Mouse (Mus musculus): ENCODE measurements at regions not wholly inside any gene's neighbourhood (a gene's known extent, or its start where the extent isn't known, plus 50 kb on each side); places are given as distances from the start of the nearest gene placed in this dataset.

GRCm38 (mm10) chr2:166434554-166434953 lies 279.1 kb downstream of the Prex1 start:
- no peak for DNase-seq (ENCODE audit: low spot score)

- peak; percentile 54 for DNase-seq (ENCODE audit: low spot score)
These were observed 278.3 kb upstream of the Sulf2 start for GRCm38 (mm10) chr2:166433655-166434333.

- DNase-seq (ENCODE audit: low spot score): no peak
These were observed 277.6 kb upstream of the Sulf2 start for GRCm38 (mm10) chr2:166432948-166433654.

GRCm38 (mm10) chr2:166432531-166432930 lies 277.1 kb upstream of the Sulf2 start:
- DNase-seq (ENCODE audit: low spot score): no peak

GRCm38 (mm10) chr2:166429918-166430317 lies 274.5 kb upstream of the Sulf2 start:
- DNase-seq (ENCODE audit: low spot score): no peak

- DNase-seq (ENCODE audit: low spot score): no peak
These were observed 274.0 kb upstream of the Sulf2 start for GRCm38 (mm10) chr2:166429494-166429893.

GRCm38 (mm10) chr2:166427390-166427789 lies 271.9 kb upstream of the Sulf2 start:
- DNase-seq (ENCODE audit: low spot score): no peak

- DNase-seq (ENCODE audit: low spot score): peak; percentile 75
These were observed 271.5 kb upstream of the Sulf2 start for GRCm38 (mm10) chr2:166426960-166427359.

GRCm38 (mm10) chr2:166426457-166426856 lies 271.0 kb upstream of the Sulf2 start:
- DNase-seq (ENCODE audit: low spot score): no peak

GRCm38 (mm10) chr2:166425141-166425540 lies 269.7 kb upstream of the Sulf2 start:
- DNase-seq (ENCODE audit: low spot score): no peak

GRCm38 (mm10) chr2:166423132-166423660 lies 267.7 kb upstream of the Sulf2 start:
- DNase-seq (ENCODE audit: low spot score): no peak

GRCm38 (mm10) chr2:166420275-166420674 lies 264.8 kb upstream of the Sulf2 start:
- DNase-seq (ENCODE audit: low spot score): no peak

GRCm38 (mm10) chr2:166419271-166419670 lies 263.8 kb upstream of the Sulf2 start:
- DNase-seq (ENCODE audit: low spot score): no peak

- no peak for DNase-seq (ENCODE audit: low spot score)
These were observed 262.8 kb upstream of the Sulf2 start for GRCm38 (mm10) chr2:166418279-166418678.

GRCm38 (mm10) chr2:166417628-166418027 lies 262.2 kb upstream of the Sulf2 start:
- DNase-seq (ENCODE audit: low spot score): no peak

GRCm38 (mm10) chr2:166415481-166415965 lies 260.1 kb upstream of the Sulf2 start:
- DNase-seq (ENCODE audit: low spot score): no peak

GRCm38 (mm10) chr2:166414856-166415255 lies 259.4 kb upstream of the Sulf2 start:
- DNase-seq (ENCODE audit: low spot score): no peak

GRCm38 (mm10) chr2:166412031-166412858 lies 256.8 kb upstream of the Sulf2 start:
- DNase-seq (ENCODE audit: low spot score): no peak

GRCm38 (mm10) chr2:166409391-166409790 lies 253.9 kb upstream of the Sulf2 start:
- DNase-seq (ENCODE audit: low spot score): no peak

GRCm38 (mm10) chr2:166408806-166409205 lies 253.3 kb upstream of the Sulf2 start:
- DNase-seq (ENCODE audit: low spot score): no peak

GRCm38 (mm10) chr2:166408009-166408408 lies 252.5 kb upstream of the Sulf2 start:
- DNase-seq (ENCODE audit: low spot score): no peak

GRCm38 (mm10) chr2:166406826-166407225 lies 251.4 kb upstream of the Sulf2 start:
- DNase-seq (ENCODE audit: low spot score): no peak

Measured in yolk sac, embryonic 10.5 days (tissue).